Mouse (Mus musculus): ENCODE results near the gene Tenm3.

Tenm3 gene

GRCm38 (mm10) chr8:48555546-48556141 is 288.1 kb downstream of the Tenm3 start:
- TF ChIP-seq GATA4 (IDR thresholded peaks at IDR 0.05; ENCODE audit: insufficient replicate concordance, low read length), result no peak

- TF ChIP-seq GATA4 (IDR thresholded peaks at IDR 0.05; ENCODE audit: insufficient replicate concordance, low read length), result no peak
Observed at GRCm38 (mm10) chr8:48554762-48555545, 288.8 kb downstream of the Tenm3 start.

GRCm38 (mm10) chr8:48553791-48554288 is 289.9 kb downstream of the Tenm3 start:
- TF ChIP-seq GATA4 (IDR thresholded peaks at IDR 0.05; ENCODE audit: insufficient replicate concordance, low read length), result no peak

GRCm38 (mm10) chr8:48552306-48552705 is 291.4 kb downstream of the Tenm3 start:
- no peak for TF ChIP-seq GATA4 (IDR thresholded peaks at IDR 0.05; ENCODE audit: insufficient replicate concordance, low read length)

GRCm38 (mm10) chr8:48551370-48551769 is 292.4 kb downstream of the Tenm3 start:
- no peak for TF ChIP-seq GATA4 (IDR thresholded peaks at IDR 0.05; ENCODE audit: insufficient replicate concordance, low read length)

GRCm38 (mm10) chr8:48548908-48549307 is 294.8 kb downstream of the Tenm3 start:
- no peak for TF ChIP-seq GATA4 (IDR thresholded peaks at IDR 0.05; ENCODE audit: insufficient replicate concordance, low read length)

- no peak for TF ChIP-seq GATA4 (IDR thresholded peaks at IDR 0.05; ENCODE audit: insufficient replicate concordance, low read length)
Observed at GRCm38 (mm10) chr8:48545631-48546030, 298.1 kb downstream of the Tenm3 start.

GRCm38 (mm10) chr8:48544840-48545239 is 298.9 kb downstream of the Tenm3 start:
- TF ChIP-seq GATA4 (IDR thresholded peaks at IDR 0.05; ENCODE audit: insufficient replicate concordance, low read length), result no peak

- TF ChIP-seq GATA4 (IDR thresholded peaks at IDR 0.05; ENCODE audit: insufficient replicate concordance, low read length), result no peak
Observed at GRCm38 (mm10) chr8:48542141-48542540, 301.6 kb downstream of the Tenm3 start.

- no peak for TF ChIP-seq GATA4 (IDR thresholded peaks at IDR 0.05; ENCODE audit: insufficient replicate concordance, low read length)
Observed at GRCm38 (mm10) chr8:48540894-48541293, 302.9 kb downstream of the Tenm3 start.

GRCm38 (mm10) chr8:48535833-48536232 is 307.9 kb downstream of the Tenm3 start:
- TF ChIP-seq GATA4 (IDR thresholded peaks at IDR 0.05; ENCODE audit: insufficient replicate concordance, low read length), result peak; percentile 83

- TF ChIP-seq GATA4 (IDR thresholded peaks at IDR 0.05; ENCODE audit: insufficient replicate concordance, low read length), result no peak
Observed at GRCm38 (mm10) chr8:48531795-48532194, 312.0 kb downstream of the Tenm3 start.

GRCm38 (mm10) chr8:48530916-48531570 is 312.7 kb downstream of the Tenm3 start:
- no peak for TF ChIP-seq GATA4 (IDR thresholded peaks at IDR 0.05; ENCODE audit: insufficient replicate concordance, low read length)

GRCm38 (mm10) chr8:48527418-48527817 is 316.3 kb downstream of the Tenm3 start:
- no peak for TF ChIP-seq GATA4 (IDR thresholded peaks at IDR 0.05; ENCODE audit: insufficient replicate concordance, low read length)

GRCm38 (mm10) chr8:48522536-48523123 is 321.1 kb downstream of the Tenm3 start:
- no peak for TF ChIP-seq GATA4 (IDR thresholded peaks at IDR 0.05; ENCODE audit: insufficient replicate concordance, low read length)
